Mouse (Mus musculus): Measurements from ENCODE around the gene Lhx2.

- TF ChIP-seq POLR2A (IDR thresholded peaks at IDR 0.05; ENCODE audit: low read depth, low read length) (no peak), CTCF (IDR thresholded peaks at IDR 0.05; ENCODE audit: extremely low read depth, insufficient read length, insufficient replicate concordance, low read depth, low read length) (no peak)
Observed at GRCm38 (mm10) chr2:38350386-38350785, 11.3 kb downstream of the Lhx2 start.

All from small intestine, adult 2 months (tissue).